Mouse (Mus musculus) kidney, postnatal 4 days (tissue): ENCODE data around the gene Zbtb40.
A peak's percentile ranks its signal among the peaks of the same experiment; 100 is the strongest.

Source experiments
- DNase-seq, 2 experiments: peaks; one replicate each; pipeline ENCODE4 v3.0.0; 2021; ENCODE audit warnings: mixed read lengths in 2 of 2

Gene Zbtb40

DNA sequence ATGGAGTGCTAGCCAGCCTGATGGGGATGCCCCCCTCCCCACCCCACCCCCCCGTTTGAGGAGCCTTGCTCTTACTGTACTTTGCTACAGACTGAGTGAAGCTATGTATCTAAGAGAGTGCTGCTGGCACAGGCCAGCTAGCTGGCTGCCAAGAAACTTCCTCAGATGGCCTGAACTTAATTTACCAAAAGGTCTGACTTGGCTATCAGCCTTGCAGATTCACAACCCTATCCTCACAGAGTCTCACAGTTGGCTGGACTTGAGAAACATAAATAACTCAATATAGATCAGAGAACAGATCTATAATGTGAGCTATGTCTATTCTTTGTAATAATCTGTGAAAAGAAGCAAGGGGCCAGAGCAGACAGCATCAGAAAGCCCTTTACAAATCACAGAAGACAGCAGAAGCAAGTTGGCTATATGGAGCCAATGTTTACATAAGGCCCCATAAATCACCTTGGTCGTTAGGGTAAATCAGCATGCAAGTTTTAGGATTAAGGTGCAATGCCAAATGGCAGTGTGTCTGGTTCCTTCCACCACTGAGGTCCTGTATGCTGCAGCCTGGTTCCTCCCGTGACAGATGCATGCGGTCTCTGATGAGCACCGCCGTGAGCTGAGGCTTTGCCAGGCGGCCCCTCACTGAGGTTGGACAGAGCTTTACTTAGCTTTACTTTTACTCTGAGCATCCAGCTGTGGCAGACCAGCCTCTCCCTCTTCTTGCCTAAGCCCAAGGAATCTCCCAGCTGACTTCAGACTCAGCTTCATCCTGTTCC, 15.3 kb downstream of the Zbtb40 start:
- no peak for DNase-seq

DNA sequence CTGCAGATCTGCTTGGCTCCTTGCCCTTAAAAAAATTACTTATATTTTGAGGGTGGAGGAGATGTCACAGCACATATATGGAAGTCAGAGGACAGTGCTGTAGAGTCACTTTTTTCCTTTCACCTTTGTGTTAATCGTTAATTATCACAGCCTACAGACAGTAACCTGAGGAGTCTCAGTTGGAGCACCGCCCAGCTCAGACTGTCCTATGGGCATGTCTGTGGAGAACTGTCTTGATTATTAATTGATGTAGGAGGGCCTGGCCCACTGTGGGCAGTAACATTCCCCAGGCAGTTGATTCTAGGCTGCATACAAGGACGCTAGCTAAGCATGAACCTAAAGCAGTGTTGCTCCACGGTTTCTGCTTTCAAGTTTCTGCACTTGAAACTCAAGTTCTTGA, 16.1 kb downstream of the Zbtb40 start:
- DNase-seq = peak in 1 of 2 experiments; percentile 19

DNA sequence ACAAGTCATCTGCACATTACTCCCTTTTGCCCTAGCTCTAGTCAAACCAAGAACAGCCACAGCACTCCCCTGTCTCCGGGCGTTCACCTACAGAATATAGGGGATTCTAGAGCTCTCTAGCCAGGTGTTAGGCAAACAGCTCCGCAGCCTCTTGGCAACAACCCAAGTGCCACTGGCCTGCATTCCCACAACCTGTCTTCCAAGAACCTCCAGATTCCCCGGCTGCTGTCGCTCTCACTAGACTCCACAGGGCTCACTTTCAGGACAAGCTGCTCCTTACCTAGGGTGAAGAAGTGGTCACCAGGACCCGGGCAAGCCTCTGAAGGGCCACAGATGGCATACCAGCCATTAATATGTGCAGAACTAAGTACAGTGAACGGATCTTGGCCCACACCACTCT, 17.3 kb downstream of the Zbtb40 start:
- DNase-seq = no peak

DNA sequence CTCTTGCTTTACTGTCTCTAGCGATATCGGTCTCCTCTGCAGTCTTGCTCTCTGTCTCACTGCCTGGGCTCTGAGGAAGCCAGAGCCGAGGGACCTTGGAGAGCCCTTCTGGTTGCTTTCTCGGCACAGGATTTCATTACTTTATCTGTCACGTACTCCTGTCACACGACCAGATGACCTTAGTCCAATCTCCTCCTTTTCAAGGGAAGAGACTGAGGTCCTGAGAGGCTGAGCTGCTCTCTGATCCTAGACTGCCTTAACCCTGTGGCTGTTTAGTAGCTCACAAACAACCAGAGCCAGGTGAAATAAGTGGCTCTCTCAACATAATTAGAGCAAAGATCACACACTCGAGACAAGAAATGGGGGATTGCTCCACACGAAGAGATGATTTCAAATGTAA, 19.3 kb downstream of the Zbtb40 start:
- DNase-seq = no peak

DNA sequence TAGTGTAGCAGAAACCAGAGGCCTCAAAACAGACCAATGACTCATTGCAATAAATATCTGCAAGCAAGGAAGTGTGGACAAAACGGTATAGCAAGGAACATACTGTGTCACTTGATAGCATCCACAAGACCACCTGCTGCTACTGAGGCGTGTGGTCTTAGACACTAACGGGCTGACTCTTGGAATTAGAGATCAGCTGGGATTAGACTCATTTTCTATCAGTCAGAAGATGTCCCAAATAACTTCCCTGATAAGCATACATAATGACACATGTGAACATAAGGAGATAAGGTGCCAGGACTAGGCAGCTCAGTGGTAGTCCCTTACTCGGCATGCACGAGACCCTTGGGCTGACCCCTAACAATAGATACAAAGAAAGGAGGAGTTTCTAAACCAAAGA, 21.6 kb downstream of the Zbtb40 start:
- DNase-seq = no peak

DNA sequence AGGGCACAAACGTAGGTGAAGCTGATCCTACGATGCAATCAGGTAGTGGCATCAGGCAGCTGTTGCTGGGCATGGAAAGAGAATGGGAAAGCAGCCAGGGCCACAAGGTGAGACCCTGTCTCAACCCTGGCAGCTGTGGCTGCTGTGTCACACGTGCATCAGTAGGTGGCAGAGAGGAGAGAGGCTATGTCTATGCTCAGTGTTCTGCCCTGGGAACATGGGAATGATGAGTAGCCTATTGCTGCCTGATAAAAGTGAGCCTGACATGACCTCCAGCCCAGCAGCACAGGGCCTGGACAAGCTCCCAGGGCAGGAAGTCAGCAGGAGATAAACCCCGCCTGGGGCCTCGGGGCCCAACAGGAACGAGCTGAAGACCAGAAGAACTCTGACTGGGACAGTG, 23.0 kb downstream of the Zbtb40 start:
- DNase-seq = no peak

DNA sequence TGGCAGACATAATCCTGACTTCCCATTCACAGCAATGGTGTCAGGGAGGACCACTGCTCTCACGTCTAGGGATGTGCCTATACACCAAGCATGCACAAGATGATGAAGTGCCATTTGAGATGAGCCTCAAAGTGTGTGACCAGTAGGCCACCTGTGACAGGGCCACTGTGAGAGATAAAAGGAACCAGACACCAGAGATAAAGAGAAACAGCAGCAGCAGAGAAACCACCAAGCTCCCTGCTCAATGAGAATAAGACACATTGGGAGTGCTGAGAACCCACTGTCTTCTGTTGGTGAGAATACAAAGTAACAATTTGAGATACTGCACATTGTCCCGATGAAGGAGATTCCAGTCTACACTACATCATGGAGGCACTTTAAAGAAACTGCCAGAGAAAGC, 23.5 kb downstream of the Zbtb40 start:
- no peak for DNase-seq

DNA sequence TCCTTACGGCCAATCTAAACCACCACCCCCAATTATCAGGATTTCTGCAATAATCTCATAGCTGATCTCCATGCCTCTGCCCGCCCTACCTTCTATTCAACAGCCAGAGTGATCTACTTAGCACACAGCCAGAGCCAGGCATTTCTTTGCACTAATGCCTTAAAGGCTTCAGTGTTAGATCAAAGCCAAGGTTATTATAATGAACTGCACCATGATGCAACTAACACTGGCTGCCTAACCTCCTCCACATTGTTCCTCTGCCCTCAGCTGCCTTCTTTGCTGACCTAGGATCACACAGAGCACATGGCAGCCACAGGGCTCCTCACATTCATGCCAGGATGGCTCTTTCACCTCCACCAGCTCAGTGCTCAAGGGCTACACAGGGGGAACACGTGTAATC, 28.5 kb downstream of the Zbtb40 start:
- no peak for DNase-seq

DNA sequence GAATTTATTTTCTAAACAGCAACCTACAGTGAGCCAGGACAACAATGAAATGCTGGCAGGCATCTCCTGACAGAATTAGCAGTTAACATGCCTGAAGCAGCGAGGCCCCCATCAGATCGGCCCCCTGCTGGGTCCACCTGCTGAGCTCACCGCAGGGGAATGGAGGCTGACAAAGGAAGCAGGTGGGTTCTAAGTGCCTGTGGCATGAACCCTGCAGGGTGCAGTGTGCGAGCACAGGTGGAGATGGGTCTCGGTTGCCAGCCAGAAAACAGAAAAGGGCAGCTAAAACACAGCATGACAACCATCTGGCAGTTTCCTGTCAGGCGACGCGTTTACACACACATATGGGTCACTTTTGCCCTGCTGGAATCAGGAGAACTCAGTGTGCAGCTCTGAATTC, 32.7 kb downstream of the Zbtb40 start:
- no peak for DNase-seq

DNA sequence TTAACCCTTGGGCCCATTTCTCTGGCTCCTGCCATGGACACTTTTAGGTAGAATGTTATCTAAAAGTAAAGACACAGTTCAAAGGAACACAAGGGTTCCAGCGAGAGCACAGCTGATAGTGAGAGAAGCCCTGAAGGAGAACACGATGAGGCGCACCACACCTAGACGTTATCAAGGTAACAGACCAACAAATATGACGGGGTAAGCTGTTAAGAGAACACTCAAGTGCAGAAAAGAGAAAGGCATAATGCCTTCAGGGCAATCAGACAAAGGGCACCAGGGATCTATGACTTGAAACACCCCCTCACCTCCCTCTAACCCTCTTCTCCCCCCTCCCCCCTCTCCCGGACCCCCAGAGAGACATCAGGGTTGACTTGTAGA, 33.1 kb downstream of the Zbtb40 start:
- no peak for DNase-seq

DNA sequence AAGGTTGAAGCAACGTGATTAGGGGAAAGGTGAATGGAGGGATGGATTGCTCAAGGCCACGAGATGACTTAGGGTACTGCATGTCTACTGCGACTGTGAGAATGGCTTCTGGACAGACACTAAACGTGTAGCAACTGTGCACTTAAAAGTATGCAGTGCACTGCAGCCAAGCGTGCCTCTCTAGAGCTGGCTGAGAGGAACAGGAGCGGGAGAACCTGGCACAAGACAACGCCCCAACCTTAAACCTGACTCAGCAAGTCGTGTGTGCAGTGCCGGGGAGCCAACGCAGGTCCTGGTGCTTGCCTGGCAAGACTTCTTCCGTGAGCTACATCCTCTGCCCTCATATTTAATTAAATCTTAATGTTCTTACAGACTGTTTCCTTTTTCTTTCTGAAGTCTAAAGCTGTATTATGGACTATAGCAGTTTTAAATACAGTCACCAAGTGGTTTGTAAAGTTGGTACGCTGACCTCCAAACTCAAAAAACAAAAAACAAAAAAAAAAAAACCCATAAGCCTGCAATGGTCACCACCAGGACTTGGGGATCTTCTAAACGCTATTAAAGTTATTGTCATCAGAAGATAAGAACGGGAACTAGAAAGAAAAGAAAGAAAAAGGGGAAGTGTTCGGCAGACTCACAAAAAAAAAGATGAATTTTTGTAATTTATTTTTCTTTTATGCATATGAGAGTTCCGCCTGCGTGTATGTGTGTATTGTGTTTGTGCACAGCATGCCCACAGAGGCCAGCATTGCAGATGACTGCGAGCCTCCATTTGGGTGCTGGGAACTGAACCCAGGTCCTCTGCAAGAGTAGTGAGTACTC, 33.7 kb downstream of the Zbtb40 start:
- no peak for DNase-seq

DNA sequence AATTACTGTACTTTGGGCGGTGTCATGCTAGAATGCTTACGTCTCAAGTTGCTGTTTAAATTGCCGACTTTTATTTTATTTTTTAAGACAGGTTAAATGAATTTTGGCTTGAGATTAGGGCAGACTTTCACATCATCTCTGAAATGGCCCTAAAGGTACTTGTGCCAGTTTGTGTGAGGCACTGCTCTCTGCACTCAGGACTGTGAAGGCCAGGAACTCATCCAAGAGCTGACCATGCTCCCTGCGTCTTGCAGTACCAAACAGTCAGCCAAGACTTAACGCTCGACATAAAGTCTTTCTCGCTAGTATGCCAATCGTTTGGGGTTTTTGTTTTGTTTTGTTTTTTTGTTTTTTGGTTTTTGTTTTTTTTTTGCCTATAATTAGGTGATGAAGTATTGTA, 34.5 kb downstream of the Zbtb40 start:
- no peak for DNase-seq

DNA sequence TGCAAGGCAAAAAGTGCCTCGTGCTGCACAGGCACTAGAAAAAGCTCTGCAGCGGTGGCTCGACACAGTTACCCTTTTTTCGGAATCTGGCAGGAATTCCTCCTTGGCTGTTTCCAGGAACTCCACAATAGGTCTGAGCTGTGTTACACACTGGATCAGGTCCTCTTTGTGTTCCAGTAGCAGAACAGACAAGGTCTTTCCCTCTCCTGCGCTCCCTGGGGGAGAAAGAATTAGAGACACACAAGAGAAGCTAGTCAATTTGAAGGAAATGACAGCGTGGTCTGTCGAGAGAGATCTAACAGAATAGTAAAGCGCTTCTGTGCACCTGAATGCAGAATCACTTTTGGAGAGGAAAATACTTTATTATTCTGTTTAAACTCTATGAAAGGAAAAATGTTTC, 41.6 kb downstream of the Zbtb40 start:
- DNase-seq = no peak

DNA sequence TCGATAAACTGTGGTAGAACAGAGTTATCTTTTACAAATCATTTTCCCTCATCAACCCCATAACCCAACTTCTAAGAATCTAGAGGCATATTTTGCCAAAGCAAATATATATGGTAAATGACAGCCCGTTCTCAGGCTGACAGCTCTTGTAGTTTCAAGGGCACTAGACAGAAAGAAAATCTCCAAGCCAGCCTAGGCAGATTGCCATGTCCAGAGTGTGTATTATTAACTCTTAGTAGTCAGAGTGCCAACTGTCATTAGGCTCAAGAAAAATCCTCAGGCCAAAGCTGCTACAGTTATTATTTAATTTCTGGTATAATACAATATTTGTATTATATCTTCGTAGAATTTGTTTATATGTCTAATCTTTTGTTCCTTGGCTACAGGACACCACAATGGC, 46.8 kb downstream of the Zbtb40 start:
- DNase-seq = no peak

DNA sequence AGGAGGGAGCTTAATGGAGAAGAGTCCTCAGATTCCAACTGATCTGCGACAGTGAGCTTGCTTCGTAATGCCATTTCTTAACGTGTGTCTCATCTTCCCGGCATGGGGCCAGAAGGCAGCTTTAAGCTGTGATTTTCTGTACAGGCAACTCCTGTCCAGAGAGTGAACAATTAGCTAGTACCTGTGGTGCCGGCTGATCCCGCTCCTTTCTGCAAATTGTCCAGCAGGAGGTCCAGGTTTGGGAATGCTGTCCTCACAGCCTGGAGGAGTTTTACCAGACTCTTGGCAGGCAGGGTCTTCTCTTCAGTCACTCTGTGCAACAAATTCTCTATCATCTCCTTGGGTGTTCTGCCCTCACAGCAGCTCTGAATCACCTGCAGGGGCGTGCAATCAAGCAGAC, 47.6 kb downstream of the Zbtb40 start:
- DNase-seq = no peak

DNA sequence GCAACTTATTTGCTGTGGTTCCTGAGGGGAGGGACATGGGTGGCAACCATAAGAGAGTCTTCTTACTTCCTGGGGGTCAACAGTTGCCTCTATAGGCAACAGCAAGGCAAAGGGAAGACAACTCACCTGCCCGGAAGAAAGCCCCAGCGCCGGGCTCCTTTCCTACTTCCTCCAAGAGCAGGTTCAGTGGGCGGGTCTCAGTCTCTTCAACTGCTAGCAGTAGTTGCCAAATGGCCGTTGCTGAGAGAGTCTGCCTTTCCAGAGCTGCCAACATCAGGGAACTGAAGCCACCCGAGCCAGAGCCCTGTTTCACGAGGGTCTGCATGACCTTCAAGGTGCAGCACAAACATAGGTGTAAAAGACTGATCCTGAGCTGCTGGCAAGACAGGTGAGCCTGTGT, 50.2 kb downstream of the Zbtb40 start:
- DNase-seq = no peak

DNA sequence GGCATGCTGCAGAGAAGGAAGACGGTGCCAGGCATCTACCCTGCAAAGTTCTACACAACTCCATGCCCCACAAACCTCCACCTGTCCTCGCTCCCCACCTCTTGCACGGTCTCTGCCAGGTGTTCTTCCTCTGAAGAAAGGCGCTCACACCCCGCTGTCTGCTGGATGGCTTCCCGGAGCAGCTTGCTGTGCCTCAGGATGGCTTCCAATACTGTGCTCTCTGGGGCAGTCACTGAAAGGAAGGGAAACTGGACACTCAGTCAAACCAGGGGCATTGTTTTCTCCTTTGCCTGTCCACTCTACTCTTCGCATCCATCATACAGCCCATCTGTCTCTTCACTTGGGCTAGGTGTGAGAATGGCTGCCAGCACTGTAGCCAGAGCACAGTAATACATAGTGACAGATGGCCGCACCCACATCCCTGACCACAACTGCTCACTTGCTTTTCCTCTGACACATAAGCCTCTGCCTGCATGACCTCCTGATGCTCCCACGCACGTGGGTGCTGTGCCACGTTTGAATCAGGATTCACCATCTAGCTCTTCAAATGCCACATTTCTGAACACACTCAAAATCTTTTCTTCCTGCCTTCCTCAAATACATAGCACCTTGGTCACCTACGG, 50.8 kb downstream of the Zbtb40 start:
- no peak for DNase-seq

DNA sequence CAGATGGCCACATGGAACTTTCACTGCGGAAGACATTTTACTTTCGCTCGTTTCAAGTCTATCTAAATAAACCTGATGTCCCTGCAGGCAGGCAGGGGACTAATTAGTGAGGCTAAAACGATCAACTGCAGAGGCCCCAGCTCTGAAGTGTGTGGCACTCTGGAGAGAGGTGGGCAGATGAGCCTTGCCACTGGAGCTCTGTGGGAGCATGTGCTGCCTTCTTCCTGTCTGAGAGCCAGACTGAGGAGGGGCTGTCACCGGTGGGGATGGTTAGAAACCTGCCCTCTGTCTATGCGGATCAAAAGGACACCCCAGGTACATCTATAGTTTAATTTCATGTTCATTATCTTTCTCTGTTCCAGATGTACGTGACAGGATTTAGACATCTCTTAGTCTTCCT, 51.7 kb downstream of the Zbtb40 start:
- no peak for DNase-seq

DNA sequence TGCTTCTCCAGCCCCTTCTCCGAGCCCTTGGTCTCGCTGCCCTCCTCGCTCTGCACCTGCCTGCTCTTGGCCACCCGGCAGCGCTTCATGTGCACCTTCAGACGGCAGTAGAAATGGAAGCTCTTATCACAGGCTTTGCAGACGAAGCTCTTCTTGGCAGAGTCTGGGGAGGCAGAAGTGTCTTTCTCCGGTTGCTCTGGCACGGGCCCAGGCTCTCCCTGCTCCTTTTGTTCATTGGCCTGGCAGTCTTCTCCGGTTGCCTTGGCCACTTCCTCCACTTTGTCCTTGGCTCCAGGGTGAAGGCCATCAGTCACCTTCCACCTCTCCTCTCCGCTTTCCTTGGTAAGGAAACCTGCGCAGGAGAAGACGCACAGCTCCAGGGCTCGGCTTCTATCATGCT, 53.2 kb downstream of the Zbtb40 start:
- no peak for DNase-seq

DNA sequence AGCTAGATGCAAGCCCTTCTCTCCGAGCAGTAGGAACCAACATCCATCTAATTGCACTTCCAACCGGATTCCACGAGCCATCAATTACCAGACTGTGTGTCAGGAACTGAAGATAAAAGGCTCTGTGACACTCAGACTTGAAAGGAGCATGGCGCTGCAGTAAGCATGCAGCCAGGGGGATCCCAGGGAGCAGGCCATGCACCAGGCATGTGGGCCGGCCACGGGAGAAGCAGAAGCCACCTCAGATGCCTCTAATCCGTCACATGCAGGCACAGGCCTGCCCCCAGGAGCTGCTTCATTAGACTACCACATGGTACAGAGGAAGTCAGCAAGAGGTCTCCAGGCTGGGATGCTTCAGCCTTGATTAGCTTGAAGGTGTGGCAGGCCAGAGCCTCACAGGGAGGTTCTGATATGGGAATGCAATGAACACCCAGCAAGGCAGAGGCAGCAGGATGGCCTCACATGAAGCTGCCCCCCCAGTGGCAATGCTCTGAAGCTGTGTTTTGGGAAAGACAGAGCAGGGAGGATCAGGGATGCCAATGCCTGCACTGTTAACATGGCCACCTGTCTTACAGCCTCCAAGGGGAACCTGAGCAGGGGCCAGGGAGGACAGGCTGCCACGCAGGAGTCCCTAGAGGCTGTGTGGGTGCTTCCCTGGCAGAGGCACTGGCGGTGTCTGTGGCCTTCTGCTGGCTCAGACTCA, 66.5 kb downstream of the Zbtb40 start:
- DNase-seq = no peak

DNA sequence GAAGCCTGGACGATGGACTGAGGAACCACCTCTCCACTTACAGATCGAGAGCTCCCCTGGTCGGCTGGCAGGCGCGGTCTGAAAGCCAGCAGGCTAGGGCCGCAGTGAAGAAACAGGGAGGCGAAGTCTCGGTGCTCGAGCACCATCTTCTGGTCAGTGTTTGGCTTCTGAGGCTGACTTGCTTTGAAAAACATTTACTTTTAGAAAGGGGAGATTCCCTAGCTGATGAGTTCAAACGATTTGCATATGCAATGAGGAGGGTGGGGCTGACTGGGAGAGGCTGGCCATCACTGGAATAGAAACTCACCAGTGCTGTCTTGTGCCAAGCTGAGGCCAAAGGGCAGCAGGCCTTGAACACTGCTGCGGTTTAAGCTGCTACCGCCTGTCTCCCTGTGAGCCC, 67.3 kb downstream of the Zbtb40 start:
- DNase-seq = peak; percentile 79 to 87

DNA sequence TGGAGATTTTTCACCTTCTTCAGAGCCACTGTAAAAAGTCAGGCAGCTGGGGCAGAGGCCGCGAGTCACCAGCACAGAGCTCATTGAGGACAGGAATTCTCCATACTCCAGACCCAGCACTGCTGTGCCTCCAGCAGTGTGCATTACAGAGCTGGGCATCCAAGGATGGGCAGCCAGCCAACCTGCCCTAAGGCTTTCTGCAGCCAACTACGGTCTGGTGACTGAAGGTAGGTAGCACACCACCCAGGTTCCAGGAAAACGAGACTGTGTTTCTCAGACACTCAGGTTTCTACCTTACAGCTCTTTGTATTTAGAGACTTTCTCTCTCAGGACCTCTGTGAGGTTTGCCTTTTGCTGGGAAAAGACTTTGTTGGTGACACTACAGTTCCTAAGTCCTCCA, 67.7 kb downstream of the Zbtb40 start:
- peak; percentile 24 to 47 for DNase-seq

DNA sequence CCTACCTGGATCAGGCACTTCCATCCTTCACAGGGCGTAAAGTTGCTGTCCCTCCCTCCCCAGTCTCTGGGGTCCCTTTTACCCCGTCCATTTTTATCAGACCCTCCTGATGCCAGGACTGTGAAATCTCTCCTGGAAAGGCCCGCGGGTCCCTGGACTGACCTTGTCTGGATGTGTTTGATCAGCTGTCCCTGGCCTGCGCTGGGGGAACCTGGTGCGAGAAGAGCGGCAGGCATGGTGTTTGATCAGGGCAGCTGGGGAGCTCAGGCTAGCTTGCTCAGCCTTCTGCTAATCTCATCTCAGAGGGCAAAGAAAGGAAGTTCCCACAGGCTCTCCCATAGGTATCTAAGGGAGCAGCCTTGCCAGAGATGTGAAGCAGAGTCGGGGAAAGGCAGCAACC, 71.4 kb downstream of the Zbtb40 start:
- no peak for DNase-seq
